Mouse (Mus musculus) testis, adult 2 months (tissue): ENCODE results near the gene 4933436I01Rik.

Source experiments
- CTCF ChIP-seq: fragments of 200-500 bp; IDR thresholded peaks from 2 replicates; pipeline ENCODE4 v1.5.1; 2012; ENCODE audit warnings: low read depth, mild to moderate bottlenecking, inconsistent platforms, low read length, moderate library complexity; ENCODE audit not compliant: control insufficient read depth, insufficient read depth, insufficient replicate concordance
- POLR2A ChIP-seq: fragments of 200-500 bp; IDR thresholded peaks from 2 replicates; pipeline ENCODE4 v1.6.1; 2012; ENCODE audit warnings: low read depth, mild to moderate bottlenecking, inconsistent platforms, low read length, moderate library complexity; ENCODE audit not compliant: control insufficient read depth

GRCm38 (mm10) chrX:67924769-67925470 lies 3.7 kb upstream of the 4933436I01Rik start:
- no peak for TF ChIP-seq POLR2A
- TF ChIP-seq CTCF: no peak
